Mouse (Mus musculus): ENCODE measurements around the gene Chst11.

The Chst11 gene

GRCm38 (mm10) chr10:82984950-82985699, at the start of gene Chst11:
TSS of gene Chst11 (plus strand) at chr10:82985498.
- no peak for DNase-seq (ENCODE audit: low read depth, low spot score)

- no peak for DNase-seq (ENCODE audit: low read depth, low spot score)
Measured at GRCm38 (mm10) chr10:82935774-82936173, 49.5 kb upstream of the Chst11 start.

GRCm38 (mm10) chr10:82953415-82953814, 31.9 kb upstream of the Chst11 start:
- no peak for DNase-seq (ENCODE audit: low read depth, low spot score)

GRCm38 (mm10) chr10:82955117-82955516, 30.2 kb upstream of the Chst11 start:
- no peak for DNase-seq (ENCODE audit: low read depth, low spot score)

- DNase-seq (ENCODE audit: low read depth, low spot score), result no peak
Measured at GRCm38 (mm10) chr10:82958218-82958761, 27.0 kb upstream of the Chst11 start.

- no peak for DNase-seq (ENCODE audit: low read depth, low spot score)
Measured at GRCm38 (mm10) chr10:82959316-82959715, 26.0 kb upstream of the Chst11 start.

GRCm38 (mm10) chr10:82961302-82961701, 24.0 kb upstream of the Chst11 start:
- no peak for DNase-seq (ENCODE audit: low read depth, low spot score)

- no peak for DNase-seq (ENCODE audit: low read depth, low spot score)
Measured at GRCm38 (mm10) chr10:82962018-82962417, 23.3 kb upstream of the Chst11 start.

GRCm38 (mm10) chr10:82962472-82963020, 22.8 kb upstream of the Chst11 start:
- no peak for DNase-seq (ENCODE audit: low read depth, low spot score)

- no peak for DNase-seq (ENCODE audit: low read depth, low spot score)
Measured at GRCm38 (mm10) chr10:82964491-82964890, 20.8 kb upstream of the Chst11 start.

- no peak for DNase-seq (ENCODE audit: low read depth, low spot score)
Measured at GRCm38 (mm10) chr10:82966672-82967071, 18.6 kb upstream of the Chst11 start.

- no peak for DNase-seq (ENCODE audit: low read depth, low spot score)
Measured at GRCm38 (mm10) chr10:82969612-82970011, 15.7 kb upstream of the Chst11 start.

GRCm38 (mm10) chr10:82971549-82971948, 13.7 kb upstream of the Chst11 start:
- no peak for DNase-seq (ENCODE audit: low read depth, low spot score)

GRCm38 (mm10) chr10:82974201-82974600, 11.1 kb upstream of the Chst11 start:
- DNase-seq (ENCODE audit: low read depth, low spot score), result no peak

GRCm38 (mm10) chr10:82974627-82975177, 10.6 kb upstream of the Chst11 start:
- DNase-seq (ENCODE audit: low read depth, low spot score), result no peak

- no peak for DNase-seq (ENCODE audit: low read depth, low spot score)
Measured at GRCm38 (mm10) chr10:82975806-82976205, 9.5 kb upstream of the Chst11 start.

GRCm38 (mm10) chr10:82982286-82982685, 3.0 kb upstream of the Chst11 start:
- no peak for DNase-seq (ENCODE audit: low read depth, low spot score)

- no peak for DNase-seq (ENCODE audit: low read depth, low spot score)
Measured at GRCm38 (mm10) chr10:82985700-82986131, 418 bp downstream of the Chst11 start.

GRCm38 (mm10) chr10:82986251-82986992, 1.1 kb downstream of the Chst11 start:
- no peak for DNase-seq (ENCODE audit: low read depth, low spot score)

- DNase-seq (ENCODE audit: low read depth, low spot score), result no peak
Measured at GRCm38 (mm10) chr10:82986993-82987349, 1.7 kb downstream of the Chst11 start.

- DNase-seq (ENCODE audit: low read depth, low spot score), result no peak
Measured at GRCm38 (mm10) chr10:82987394-82987793, 2.1 kb downstream of the Chst11 start.

- no peak for DNase-seq (ENCODE audit: low read depth, low spot score)
Measured at GRCm38 (mm10) chr10:82989418-82990025, 4.2 kb downstream of the Chst11 start.

Data from telencephalon, adult 2 months (tissue).